Mouse (Mus musculus): ENCODE results near the gene Bcl3. TPM values are rescaled to one million over a fixed set of nuclear protein-coding genes. Genes with fewer than 3 reads are reported as not detected.
A peak's percentile ranks its signal among the peaks of the same experiment; 100 is the strongest.

Gene Bcl3
- polyA plus RNA-seq, 1 experiment from 2014 or later = 0.65 TPM

- peak overlapping the region; percentile 72 for H3K4me2 ChIP-seq (ENCODE audit: low read length)
- peaks cover 16% of the 10 kb centered on the region for H3K4me1 ChIP-seq (ENCODE audit: control insufficient read depth, insufficient read depth, low read length)
- peak; percentile 27 for ATAC-seq
- H3K9ac ChIP-seq (ENCODE audit: low read depth, low read length) = peak overlapping the region; percentile 64
- no peaks in the 10 kb centered on the region for H3K36me3 ChIP-seq (ENCODE audit: control insufficient read depth, insufficient read depth, low read length)
- WGBS = under 1% methylated on average over 27 of the region's 28 CpGs
- no peaks in the 10 kb centered on the region for H3K9me3 ChIP-seq (replicated peaks; ENCODE audit: control insufficient read depth, low read length, poor library complexity, severe bottlenecking)
- H3K4me3 ChIP-seq (ENCODE audit: low read depth, low read length) = peak overlapping the region; percentile 43
- H3K27me3 ChIP-seq (ENCODE audit: control insufficient read depth, insufficient read depth, low read depth, low read length) = peaks cover 11% of the 10 kb centered on the region
- H3K27ac ChIP-seq (ENCODE audit: low read length) = no peak overlapping the region
Measured at GRCm38 (mm10) chr7:19816224-19816771, 6.3 kb downstream of the Bcl3 start.

GRCm38 (mm10) chr7:19815296-19816223 lies 7.0 kb downstream of the Bcl3 start:
- peak; percentile 46 for ATAC-seq
- H3K27me3 ChIP-seq (ENCODE audit: control insufficient read depth, insufficient read depth, low read depth, low read length) = peaks cover 18% of the 10 kb centered on the region
- H3K36me3 ChIP-seq (ENCODE audit: control insufficient read depth, insufficient read depth, low read length) = no peaks in the 10 kb centered on the region
- H3K4me1 ChIP-seq (ENCODE audit: control insufficient read depth, insufficient read depth, low read length) = peaks cover 16% of the 10 kb centered on the region
- peak overlapping the region; percentile 43 for H3K4me3 ChIP-seq (ENCODE audit: low read depth, low read length)
- H3K9ac ChIP-seq (ENCODE audit: low read depth, low read length) = peak overlapping the region; percentile 64
- H3K9me3 ChIP-seq (replicated peaks; ENCODE audit: control insufficient read depth, low read length, poor library complexity, severe bottlenecking) = no peaks in the 10 kb centered on the region
- H3K27ac ChIP-seq (ENCODE audit: low read length) = no peak overlapping the region
- WGBS = 25% methylated on average over 17 of the region's 17 CpGs
- peak overlapping the region; percentile 72 for H3K4me2 ChIP-seq (ENCODE audit: low read length)

GRCm38 (mm10) chr7:19813579-19814122 lies 8.9 kb downstream of the Bcl3 start:
- no peak for ATAC-seq
- peaks cover 22% of the 10 kb centered on the region for H3K4me1 ChIP-seq (ENCODE audit: control insufficient read depth, insufficient read depth, low read length)
- H3K27me3 ChIP-seq (ENCODE audit: control insufficient read depth, insufficient read depth, low read depth, low read length) = peaks cover 32% of the 10 kb centered on the region
- no peak overlapping the region for H3K27ac ChIP-seq (ENCODE audit: low read length)
- no peaks in the 10 kb centered on the region for H3K9me3 ChIP-seq (replicated peaks; ENCODE audit: control insufficient read depth, low read length, poor library complexity, severe bottlenecking)
- 85% methylated on average over 6 of the region's 6 CpGs for WGBS
- no peak overlapping the region for H3K9ac ChIP-seq (ENCODE audit: low read depth, low read length)
- H3K4me3 ChIP-seq (ENCODE audit: low read depth, low read length) = no peak overlapping the region
- no peak overlapping the region for H3K4me2 ChIP-seq (ENCODE audit: low read length)
- no peaks in the 10 kb centered on the region for H3K36me3 ChIP-seq (ENCODE audit: control insufficient read depth, insufficient read depth, low read length)

GRCm38 (mm10) chr7:19813161-19813560 lies 9.4 kb downstream of the Bcl3 start:
- Histone ChIP-seq H3K27me3 (ENCODE audit: control insufficient read depth, insufficient read depth, low read depth, low read length) (peaks cover 33% of the 10 kb centered on the region), H3K27ac (ENCODE audit: low read length) (no peak overlapping the region), H3K4me2 (ENCODE audit: low read length) (no peak overlapping the region), H3K9me3 (replicated peaks; ENCODE audit: control insufficient read depth, low read length, poor library complexity, severe bottlenecking) (no peaks in the 10 kb centered on the region), H3K4me3 (ENCODE audit: low read depth, low read length) (no peak overlapping the region), H3K36me3 (ENCODE audit: control insufficient read depth, insufficient read depth, low read length) (no peaks in the 10 kb centered on the region), H3K9ac (ENCODE audit: low read depth, low read length) (no peak overlapping the region), H3K4me1 (ENCODE audit: control insufficient read depth, insufficient read depth, low read length) (peaks cover 22% of the 10 kb centered on the region)
- no peak for ATAC-seq
- WGBS = 88% methylated on average over 4 of the region's 4 CpGs

GRCm38 (mm10) chr7:19811114-19811513 lies 11.5 kb downstream of the Bcl3 start:
- H3K9ac ChIP-seq (ENCODE audit: low read depth, low read length) = no peak overlapping the region; the same call in 1 of the 2 replicates
- peaks cover 28% of the 10 kb centered on the region for H3K27me3 ChIP-seq (ENCODE audit: control insufficient read depth, insufficient read depth, low read depth, low read length)
- peak overlapping the region; percentile 61 for H3K4me2 ChIP-seq (ENCODE audit: low read length)
- peak overlapping the region; percentile 20 for H3K4me3 ChIP-seq (ENCODE audit: low read depth, low read length)
- no peak overlapping the region for H3K27ac ChIP-seq (ENCODE audit: low read length)
- no peaks in the 10 kb centered on the region for H3K36me3 ChIP-seq (ENCODE audit: control insufficient read depth, insufficient read depth, low read length)
- 4% methylated on average over 22 of the region's 22 CpGs for WGBS
- peak; percentile 41; the same call in 1 of the 2 replicates for ATAC-seq
- peaks cover 10% of the 10 kb centered on the region for H3K4me1 ChIP-seq (ENCODE audit: control insufficient read depth, insufficient read depth, low read length)
- no peaks in the 10 kb centered on the region for H3K9me3 ChIP-seq (replicated peaks; ENCODE audit: control insufficient read depth, low read length, poor library complexity, severe bottlenecking)

GRCm38 (mm10) chr7:19809369-19809768 lies 13.2 kb downstream of the Bcl3 start:
- peaks cover 7% of the 10 kb centered on the region for H3K4me1 ChIP-seq (ENCODE audit: control insufficient read depth, insufficient read depth, low read length)
- H3K4me3 ChIP-seq (ENCODE audit: low read depth, low read length) = peak overlapping the region; percentile 30
- no peaks in the 10 kb centered on the region for H3K36me3 ChIP-seq (ENCODE audit: control insufficient read depth, insufficient read depth, low read length)
- H3K27ac ChIP-seq (ENCODE audit: low read length) = no peak overlapping the region
- peak; percentile 84 for ATAC-seq
- 1% methylated on average over 27 of the region's 27 CpGs for WGBS
- no peaks in the 10 kb centered on the region for H3K9me3 ChIP-seq (replicated peaks; ENCODE audit: control insufficient read depth, low read length, poor library complexity, severe bottlenecking)
- H3K9ac ChIP-seq (ENCODE audit: low read depth, low read length) = peak overlapping the region; percentile 55; the same call in 1 of the 2 replicates
- peak overlapping the region; percentile 51 for H3K4me2 ChIP-seq (ENCODE audit: low read length)
- H3K27me3 ChIP-seq (ENCODE audit: control insufficient read depth, insufficient read depth, low read depth, low read length) = peaks cover 28% of the 10 kb centered on the region

- Histone ChIP-seq H3K4me2 (ENCODE audit: low read length) (no peak overlapping the region), H3K27me3 (ENCODE audit: control insufficient read depth, insufficient read depth, low read depth, low read length) (peaks cover 24% of the 10 kb centered on the region), H3K4me3 (ENCODE audit: low read depth, low read length) (no peak overlapping the region), H3K27ac (ENCODE audit: low read length) (no peak overlapping the region), H3K4me1 (ENCODE audit: control insufficient read depth, insufficient read depth, low read length) (peaks cover 7% of the 10 kb centered on the region), H3K9ac (ENCODE audit: low read depth, low read length) (no peak overlapping the region), H3K9me3 (replicated peaks; ENCODE audit: control insufficient read depth, low read length, poor library complexity, severe bottlenecking) (no peaks in the 10 kb centered on the region), H3K36me3 (ENCODE audit: control insufficient read depth, insufficient read depth, low read length) (no peaks in the 10 kb centered on the region)
- 84% methylated on average over 8 of the region's 8 CpGs for WGBS
- no peak for ATAC-seq
Measured at GRCm38 (mm10) chr7:19806356-19806969, 16.1 kb downstream of the Bcl3 start.

- Histone ChIP-seq H3K27me3 (ENCODE audit: control insufficient read depth, insufficient read depth, low read depth, low read length) (no peaks in the 10 kb centered on the region), H3K9me3 (replicated peaks; ENCODE audit: control insufficient read depth, low read length, poor library complexity, severe bottlenecking) (no peaks in the 10 kb centered on the region), H3K27ac (ENCODE audit: low read length) (no peak overlapping the region), H3K4me2 (ENCODE audit: low read length) (no peak overlapping the region), H3K4me1 (ENCODE audit: control insufficient read depth, insufficient read depth, low read length) (no peaks in the 10 kb centered on the region), H3K9ac (ENCODE audit: low read depth, low read length) (no peak overlapping the region), H3K36me3 (ENCODE audit: control insufficient read depth, insufficient read depth, low read length) (no peaks in the 10 kb centered on the region), H3K4me3 (ENCODE audit: low read depth, low read length) (no peak overlapping the region)
- peak; percentile 65; the same call in 1 of the 2 replicates for ATAC-seq
- 20% methylated on average over 5 of the region's 7 CpGs for WGBS
Measured at GRCm38 (mm10) chr7:19802995-19803394, 19.6 kb downstream of the Bcl3 start.
